Mouse (Mus musculus) cerebellum, adult 9-10 months (tissue): ENCODE measurements around the gene Foxm1.
"Not testable (repeated sequence)": the region's sequence is repeated elsewhere in the genome, so short reads cannot be mapped to it uniquely, and the experiment has no call there.

Experiments
- DNase-seq: peaks from one replicate; pipeline ENCODE4 v3.0.0; 2022

Foxm1 gene

GRCm38 (mm10) chr6:128376371-128377085, 13.8 kb downstream of the Foxm1 start:
- no peak for DNase-seq

DNA sequence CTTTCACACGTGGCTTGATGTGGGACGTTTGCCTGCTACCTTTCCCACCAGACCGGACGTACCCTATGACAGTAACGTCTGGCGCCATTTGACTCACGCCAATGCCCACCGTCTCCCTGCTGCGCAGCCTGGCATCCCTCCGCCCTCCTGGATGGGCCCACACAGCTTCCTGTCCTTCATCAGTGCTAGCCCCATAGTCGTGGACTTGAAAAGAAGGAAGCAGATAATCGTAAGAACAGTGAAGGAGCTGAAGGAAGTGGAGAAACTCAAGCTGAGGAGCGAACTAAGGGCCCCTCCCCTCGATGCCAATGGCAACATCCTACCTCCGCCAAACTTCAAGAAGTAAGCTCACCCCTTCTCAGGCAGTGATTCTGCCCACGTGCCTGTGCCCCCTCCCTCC, 16.9 kb downstream of the Foxm1 start:
- no peak for DNase-seq

DNA sequence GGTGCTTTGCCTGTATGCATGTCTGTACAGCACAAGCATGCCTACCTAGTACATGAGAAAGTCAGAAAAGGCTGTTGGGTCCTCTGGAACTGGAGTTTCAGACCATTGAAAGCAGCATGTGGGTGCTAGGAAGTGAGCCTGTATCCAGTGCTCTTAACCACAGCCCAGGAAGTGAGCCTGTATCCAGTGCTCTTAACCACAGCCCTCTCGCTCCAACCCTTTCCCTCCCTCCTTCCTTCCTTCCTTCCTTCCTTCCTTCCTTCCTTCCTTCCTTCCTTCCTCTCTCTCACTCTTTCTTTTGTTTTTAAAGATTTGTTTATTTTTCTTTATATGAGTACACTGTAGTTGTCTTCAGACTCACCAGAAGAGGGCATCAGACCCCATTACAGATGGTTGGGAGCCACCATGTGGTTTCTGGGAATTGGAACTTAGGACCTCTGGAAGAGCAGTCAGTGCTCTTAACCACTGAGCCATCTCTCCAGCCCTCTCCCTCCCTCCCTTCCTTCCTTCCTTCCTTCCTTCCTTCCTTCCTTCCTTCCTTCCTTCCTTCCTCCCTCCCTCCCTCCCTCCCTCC, 17.9 kb downstream of the Foxm1 start:
- DNase-seq, result not testable (repeated sequence)

- DNase-seq, result no peak
These were observed 18.5 kb downstream of the Foxm1 start for GRCm38 (mm10) chr6:128381254-128381653.

DNA sequence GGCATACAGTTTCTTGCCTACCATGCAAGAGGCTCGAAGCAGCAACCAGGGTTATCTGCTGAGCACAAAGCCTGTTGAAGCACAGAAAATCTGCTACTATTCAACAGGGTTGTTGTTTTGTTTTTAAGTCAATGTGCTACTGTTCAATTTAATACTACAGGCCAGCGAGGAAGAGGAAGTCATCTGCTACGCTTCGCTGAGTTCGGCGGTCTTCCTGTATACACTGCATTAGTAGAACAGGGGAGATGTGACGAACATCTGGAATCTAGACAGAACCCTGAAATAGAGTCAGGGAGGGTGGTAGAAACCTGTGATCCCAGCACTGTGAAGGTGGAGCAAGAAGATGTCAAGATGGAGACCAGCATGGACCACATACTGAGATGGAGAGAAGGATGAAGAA, 21.0 kb downstream of the Foxm1 start:
- DNase-seq, result no peak

DNA sequence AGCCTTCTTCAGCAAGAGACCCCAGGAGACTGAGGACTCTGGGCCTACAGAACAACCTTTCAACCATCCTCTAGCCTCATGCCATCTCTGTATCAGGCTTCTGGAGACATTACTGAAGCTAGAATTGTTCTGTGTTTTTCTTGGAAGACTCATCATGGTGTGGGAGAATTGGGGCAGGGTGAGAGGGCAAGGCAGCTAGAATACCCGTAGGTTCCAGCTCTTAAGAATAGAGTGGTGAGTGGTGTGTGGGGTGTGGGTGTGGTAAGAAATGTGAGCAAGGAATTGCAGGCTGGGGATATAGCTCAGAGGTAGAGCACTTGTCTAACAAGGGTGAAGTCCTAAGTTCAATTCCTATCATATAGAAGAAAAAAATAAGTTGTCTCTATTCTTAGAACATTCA, 22.3 kb downstream of the Foxm1 start:
- no peak for DNase-seq

- no peak for DNase-seq
These were observed 26.4 kb downstream of the Foxm1 start for GRCm38 (mm10) chr6:128389185-128389584.

DNA sequence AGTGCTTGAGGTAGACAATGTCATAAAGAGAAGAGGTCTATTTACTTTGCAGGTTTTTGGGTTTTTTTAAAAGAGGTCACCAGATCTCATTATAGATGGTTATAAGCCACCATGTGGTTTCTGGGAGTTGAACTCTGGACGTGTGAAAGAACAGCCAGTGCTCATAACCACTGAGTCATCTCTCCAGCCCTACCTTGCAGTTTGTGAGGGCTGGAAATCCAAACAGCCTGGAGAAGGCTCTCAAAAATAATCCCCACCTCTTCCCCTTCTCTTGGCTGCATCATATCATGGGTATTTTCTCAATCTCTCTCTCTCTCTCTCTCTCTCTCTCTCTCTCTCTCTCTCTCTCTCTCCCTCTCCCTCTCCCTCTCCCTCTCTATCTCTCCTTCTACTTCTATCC, 27.9 kb downstream of the Foxm1 start:
- DNase-seq, result no peak

- no peak for DNase-seq
These were observed 35.0 kb downstream of the Foxm1 start for GRCm38 (mm10) chr6:128397574-128398261.

DNA sequence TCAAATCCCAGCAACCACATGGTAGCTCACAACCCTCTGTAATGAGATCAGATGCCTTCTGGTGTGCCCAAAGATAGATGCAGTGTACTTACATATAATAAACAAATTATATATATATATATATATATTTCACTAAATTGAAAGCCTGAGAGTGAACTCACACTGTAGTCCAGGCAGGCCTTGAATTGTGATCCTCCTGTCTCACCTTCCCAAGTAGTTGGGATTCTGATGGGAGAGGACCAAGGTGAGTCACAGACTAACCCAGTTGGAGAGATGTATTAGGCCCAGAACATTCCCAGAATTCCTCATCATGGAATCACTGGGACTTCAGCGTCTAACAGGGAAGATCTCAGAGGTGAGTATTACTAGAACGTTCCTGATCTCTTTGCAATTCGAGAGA, 36.2 kb downstream of the Foxm1 start, which contains the start of gene Nrip2:
TSS of gene Nrip2 (plus strand) at position 301 of the 400 bp plus-strand sequence.
- DNase-seq, result no peak

GRCm38 (mm10) chr6:128399421-128400185, 36.8 kb downstream of the Foxm1 start:
- DNase-seq, result peak; percentile 82

- peak; percentile 33 for DNase-seq
These were observed 41.9 kb downstream of the Foxm1 start for GRCm38 (mm10) chr6:128404708-128405107.

DNA sequence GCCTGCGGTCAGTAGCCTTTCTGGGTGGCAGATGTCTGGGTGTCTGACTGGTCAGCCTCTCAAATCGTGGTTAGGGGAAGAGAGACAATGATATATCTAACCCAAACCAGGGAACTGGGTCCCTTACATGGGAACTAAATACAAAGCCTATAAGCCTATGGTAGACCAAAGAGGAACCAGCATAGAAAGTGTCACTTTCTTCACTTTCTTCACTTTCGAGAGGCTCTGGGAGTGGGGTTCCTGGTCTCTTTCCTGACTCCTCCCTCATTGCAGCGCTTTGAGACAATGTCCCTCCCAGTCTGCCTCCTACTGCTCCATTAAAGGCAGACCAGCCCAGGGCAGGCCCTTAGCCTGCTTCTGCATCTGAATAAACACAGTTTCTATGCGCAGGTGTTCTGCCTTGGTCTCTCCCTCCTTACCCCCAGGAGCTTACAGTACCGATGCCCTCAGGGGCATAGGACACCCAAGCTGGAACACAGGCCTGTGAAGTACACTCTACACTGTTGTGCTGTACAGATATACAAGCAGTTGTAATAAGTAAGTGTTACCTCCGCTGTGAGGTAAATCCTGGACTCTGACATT, 45.9 kb downstream of the Foxm1 start:
- no peak for DNase-seq

DNA sequence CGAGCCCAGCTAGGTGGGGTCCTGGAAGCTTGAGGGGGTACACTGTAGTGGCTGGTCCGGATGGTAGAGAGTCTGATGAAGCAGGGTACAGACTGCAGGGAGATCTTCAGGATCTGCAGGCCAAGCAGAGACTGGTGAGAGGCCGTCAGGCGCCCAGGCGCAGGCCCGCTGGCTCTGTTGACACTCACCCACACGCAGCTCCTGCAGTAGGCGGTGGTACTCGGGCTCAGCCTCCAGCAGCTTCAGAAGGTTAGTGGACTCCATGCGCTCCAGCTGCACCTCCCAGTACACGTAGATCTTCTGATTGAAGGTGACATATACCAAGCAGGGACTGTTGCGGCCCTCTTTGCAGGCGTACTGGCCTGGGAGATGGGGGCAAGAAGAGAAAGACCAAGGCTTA, 47.5 kb downstream of the Foxm1 start:
- DNase-seq, result peak; percentile 12

- DNase-seq, result peak; percentile 87
These were observed 48.3 kb downstream of the Foxm1 start for GRCm38 (mm10) chr6:128411115-128411514.

GRCm38 (mm10) chr6:128416169-128416568, 53.4 kb downstream of the Foxm1 start:
- no peak for DNase-seq

DNA sequence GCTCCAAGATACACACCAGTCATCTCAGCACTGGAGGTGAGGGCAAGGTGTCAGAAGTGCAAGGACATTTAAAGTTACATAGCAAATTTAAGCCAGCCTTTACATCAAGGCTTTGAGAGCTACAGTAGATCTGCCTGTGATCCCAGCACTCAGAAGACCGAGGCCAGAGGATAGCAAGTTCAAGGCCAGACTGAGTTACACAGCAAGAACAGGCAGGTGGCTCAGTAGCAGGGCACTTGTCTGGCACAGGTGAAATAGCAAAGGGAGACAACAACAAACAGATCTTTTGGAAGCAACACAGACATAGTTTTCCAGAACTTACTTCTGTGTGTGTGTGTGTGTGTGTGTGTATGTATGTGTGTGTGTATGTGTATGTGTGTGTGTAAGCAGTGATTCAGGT, 55.3 kb downstream of the Foxm1 start:
- no peak for DNase-seq

DNA sequence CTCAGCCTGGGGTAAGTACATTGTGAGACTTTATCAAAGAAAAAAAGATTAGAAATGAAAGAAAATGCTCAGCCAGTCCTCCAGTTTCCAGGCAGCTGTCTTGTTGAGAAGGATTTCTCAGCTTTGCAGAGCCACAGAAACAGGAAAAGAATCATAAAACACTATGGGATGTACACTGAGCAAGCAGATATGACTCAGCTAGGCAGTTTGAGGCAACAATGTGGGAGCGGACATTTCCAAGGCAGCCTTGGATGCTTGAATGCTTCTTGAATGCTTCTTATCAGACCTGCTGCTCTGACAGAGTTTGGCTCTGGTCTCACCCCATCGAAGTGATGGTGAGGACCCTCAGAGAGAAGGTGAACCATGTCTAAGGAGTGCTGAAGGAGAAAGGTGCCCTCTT, 58.3 kb downstream of the Foxm1 start:
- no peak for DNase-seq

- no peak for DNase-seq
These were observed 58.7 kb downstream of the Foxm1 start for GRCm38 (mm10) chr6:128421480-128421879.

- peak; percentile 64 for DNase-seq
These were observed 60.9 kb downstream of the Foxm1 start for GRCm38 (mm10) chr6:128423496-128424268.

DNA sequence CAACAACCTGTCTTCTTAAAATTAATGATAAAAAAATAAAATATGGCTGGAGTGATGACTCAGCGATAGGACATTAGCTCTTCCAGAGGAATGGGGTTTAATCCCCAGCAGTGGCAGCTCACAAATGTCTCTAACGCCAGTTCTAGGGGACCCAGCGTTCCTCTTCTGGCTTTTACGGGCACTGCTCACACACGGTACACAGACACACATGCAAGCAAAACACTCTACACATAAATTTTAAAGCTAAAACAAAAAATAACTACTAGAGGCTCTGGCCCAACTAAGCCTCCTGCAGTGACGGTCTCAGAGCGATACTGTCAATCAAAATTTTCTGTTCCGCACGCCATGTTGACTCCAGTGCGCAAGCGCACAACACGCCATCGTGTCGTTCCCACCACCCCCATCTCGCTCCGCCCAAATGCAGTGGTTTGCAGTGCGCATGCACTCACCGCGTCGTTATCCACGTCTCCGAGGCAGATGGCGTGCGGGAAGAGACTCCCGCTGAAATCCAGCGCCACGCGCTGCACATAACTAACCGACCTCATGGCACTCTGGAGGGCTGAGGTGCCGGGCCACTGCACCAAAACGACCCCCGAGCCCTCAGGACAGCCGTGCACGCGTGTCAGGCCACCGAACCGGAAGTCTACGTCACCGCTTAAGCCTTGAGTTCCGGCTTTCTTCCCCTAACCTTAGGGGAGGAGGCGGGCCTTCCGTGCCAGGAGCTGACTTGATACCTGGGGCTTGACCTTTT, 61.7 kb downstream of the Foxm1 start, which contains the start of gene Itfg2:
TSS of gene Itfg2 (minus strand) at position 663 of the 751 bp plus-strand sequence.
- DNase-seq, result peak; percentile 98
